Comparison of ENCODE assay signal across 9 mouse cellular contexts in the genomic region with DNA sequence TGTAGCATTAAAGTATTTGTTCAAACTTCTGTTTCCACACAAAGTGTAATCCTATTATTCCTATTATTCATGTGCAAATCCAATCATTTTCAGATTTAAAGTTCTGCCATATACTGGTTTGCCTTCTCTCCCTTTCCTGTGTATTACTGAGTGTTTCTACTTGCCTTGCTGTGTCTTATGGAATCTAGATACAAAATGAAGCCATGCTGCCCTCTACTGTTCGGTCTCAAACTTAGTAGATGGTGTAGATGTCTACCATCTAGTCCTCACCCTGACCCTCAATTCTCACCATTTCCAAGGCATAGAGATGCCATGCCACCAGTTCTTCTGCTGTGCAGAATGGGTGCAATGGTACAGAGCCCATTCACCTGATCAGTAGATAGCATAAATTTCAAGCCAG. TPM values are rescaled to one million over a fixed set of nuclear protein-coding genes. Genes with fewer than 3 reads are reported as not detected.
DNase-seq lines count a peak whose midpoint lies in the region; ATAC-seq and TF ChIP-seq lines count a peak whose summit lies in the region.
"Had no signal": no experiment of that assay in that cellular context is flagged by ENCODE, and none has a peak within 500 bp of the region (broad histone marks: within the 10 kb centered on the region; RNA-seq: fewer than 3 reads in every experiment).

No protein-coding gene starts in this region.

- no peak overlapping the region for H3K4me3 ChIP-seq in hindbrain, embryonic 11.5 days (ENCODE audit: low read depth, low read length)
- no peak overlapping the region for H3K4me3 ChIP-seq in hindbrain, embryonic 10.5 days
- H3K4me3 ChIP-seq in hindbrain, postnatal 0 days (ENCODE audit: low read length) = no peak overlapping the region
- no peak overlapping the region for H3K4me3 ChIP-seq in stomach, postnatal 0 days (ENCODE audit: low read depth, low read length)

- DNase-seq in hindbrain, embryonic 11.5 days (ENCODE audit: low spot score) = peak; percentile 9
- DNase-seq in hindbrain, embryonic 10.5 days (ENCODE audit: low spot score) = no peak
- DNase-seq in MEL-GATA-1-ER (ENCODE audit: extremely low read depth, low read depth) = peak; percentile 5
- peak; percentile 60 for DNase-seq in cerebellum, adult 9-10 months
- DNase-seq in hindbrain, postnatal 0 days (ENCODE audit: low spot score) = peak; percentile 81
- DNase-seq in lung, postnatal 14 days = peak; percentile 58
- no peak for DNase-seq in stomach, postnatal 0 days (ENCODE audit: low spot score)
- DNase-seq in yolk sac, embryonic 10.5 days (ENCODE audit: low spot score) = no peak

- H3K36me3 ChIP-seq in hindbrain, embryonic 11.5 days (ENCODE audit: control insufficient read depth, insufficient read depth, low read length) = no peaks in the 10 kb centered on the region
- H3K36me3 ChIP-seq in hindbrain, embryonic 10.5 days = no peaks in the 10 kb centered on the region
- no peaks in the 10 kb centered on the region for H3K36me3 ChIP-seq in hindbrain, postnatal 0 days (ENCODE audit: insufficient read depth, low read length)
- no peaks in the 10 kb centered on the region for H3K36me3 ChIP-seq in stomach, postnatal 0 days (ENCODE audit: control insufficient read depth, insufficient read depth, low read length)

- TF ChIP-seq EP300 in stomach, postnatal 0 days (optimal IDR thresholded peaks at IDR 0.05) = no peak

- H3K9ac ChIP-seq in hindbrain, embryonic 11.5 days (ENCODE audit: low read depth, low read length) = no peak overlapping the region
- H3K9ac ChIP-seq in hindbrain, postnatal 0 days (replicated peaks; ENCODE audit: low read length) = no peak overlapping the region
- H3K9ac ChIP-seq in stomach, postnatal 0 days (ENCODE audit: low read length) = no peak overlapping the region

- no peak overlapping the region for H3K4me2 ChIP-seq in hindbrain, embryonic 11.5 days (replicated peaks; ENCODE audit: low read depth, low read length)
- H3K4me2 ChIP-seq in hindbrain, postnatal 0 days (ENCODE audit: low read depth, low read length) = no peak overlapping the region
- H3K4me2 ChIP-seq in stomach, postnatal 0 days (replicated peaks; ENCODE audit: low read depth) = no peak overlapping the region

- H3K4me1 ChIP-seq in hindbrain, embryonic 11.5 days (replicated peaks; ENCODE audit: control insufficient read depth, insufficient read depth, low read length) = no peaks in the 10 kb centered on the region
- H3K4me1 ChIP-seq in hindbrain, embryonic 10.5 days (replicated peaks) = no peaks in the 10 kb centered on the region
- no peaks in the 10 kb centered on the region for H3K4me1 ChIP-seq in hindbrain, postnatal 0 days (ENCODE audit: insufficient read depth, low read length)
- H3K4me1 ChIP-seq in stomach, postnatal 0 days (replicated peaks; ENCODE audit: control insufficient read depth, insufficient read depth) = no peaks in the 10 kb centered on the region

- 45% methylated on average over 1 of the region's 1 CpGs for WGBS in hindbrain, embryonic 11.5 days
- 35% methylated on average over 1 of the region's 1 CpGs for WGBS in hindbrain, embryonic 10.5 days
- 37% methylated on average over 1 of the region's 1 CpGs for WGBS in hindbrain, postnatal 0 days
- whole genome bisulfite sequencing in stomach, postnatal 0 days = 27% methylated on average over 1 of the region's 1 CpGs

- 0 out of 2 replicates have a peak, but pooled peaks have one; percentile 22 for ATAC-seq in hindbrain, embryonic 11.5 days (ENCODE audit: low FRiP score)
- peak; percentile 79; the same call in 1 of the 2 replicates for ATAC-seq in hindbrain, postnatal 0 days
- no peak for ATAC-seq in stomach, postnatal 0 days (ENCODE audit: low FRiP score, low TSS enrichment)

- no peaks in the 10 kb centered on the region for H3K27me3 ChIP-seq in hindbrain, embryonic 11.5 days (ENCODE audit: control insufficient read depth, insufficient read depth, low read length)
- no peaks in the 10 kb centered on the region for H3K27me3 ChIP-seq in hindbrain, embryonic 10.5 days (ENCODE audit: insufficient read depth, poor library complexity, severe bottlenecking)
- H3K27me3 ChIP-seq in hindbrain, postnatal 0 days (ENCODE audit: insufficient read depth, low read length) = no peaks in the 10 kb centered on the region
- H3K27me3 ChIP-seq in stomach, postnatal 0 days (ENCODE audit: control insufficient read depth, insufficient read depth, low read length) = no peaks in the 10 kb centered on the region

- TF ChIP-seq CTCF in hindbrain, postnatal 0 days (IDR thresholded peaks at IDR 0.05; ENCODE audit: low read depth) = peak; percentile 67
- TF ChIP-seq CTCF in stomach, postnatal 0 days (IDR thresholded peaks at IDR 0.05; ENCODE audit: low read depth) = peak; percentile 68

- H3K27ac ChIP-seq in hindbrain, embryonic 11.5 days (ENCODE audit: low read depth, low read length) = no peak overlapping the region
- H3K27ac ChIP-seq in hindbrain, embryonic 10.5 days = no peak overlapping the region
- no peak overlapping the region for H3K27ac ChIP-seq in hindbrain, postnatal 0 days
- no peak overlapping the region for H3K27ac ChIP-seq in stomach, postnatal 0 days (replicated peaks)

- H3K9me3 ChIP-seq in hindbrain, embryonic 11.5 days (ENCODE audit: control insufficient read depth, low read length) = no peaks in the 10 kb centered on the region
- no peaks in the 10 kb centered on the region for H3K9me3 ChIP-seq in hindbrain, embryonic 10.5 days
- no peaks in the 10 kb centered on the region for H3K9me3 ChIP-seq in hindbrain, postnatal 0 days (ENCODE audit: low read length)
- no peaks in the 10 kb centered on the region for H3K9me3 ChIP-seq in stomach, postnatal 0 days (ENCODE audit: control insufficient read depth, low read length)

RNA-seq across cellular contexts. Expression of a gene that starts 4.7 kb away (rescaled TPM):
- 0.76 and 1.0 TPM in 2 replicates for polyA plus RNA-seq in hindbrain, embryonic 11.5 days (2014; fragmentation: Nextera tagmentation; extraction: Ambion mirVana)
- 0.24 and 0.90 TPM in 2 replicates for polyA plus RNA-seq in hindbrain, embryonic 10.5 days (2016; fragmentation: Nextera tagmentation; extraction: Ambion mirVana)
- 1.4 and 2.2 TPM in 2 replicates for total RNA-seq in hindbrain, postnatal 0 days (2014; rRNA removed)
- polyA plus RNA-seq in hindbrain, postnatal 0 days (2015; fragmentation: Nextera tagmentation; extraction: Ambion mirVana) = 2.4 and 3.4 TPM in 2 replicates
- polyA plus RNA-seq in stomach, postnatal 0 days (2015; fragmentation: Nextera tagmentation; extraction: Ambion mirVana) = 40.8 and 52.6 TPM in 2 replicates
- polyA plus RNA-seq: spleen, adult 2 months had no signal

RNA-seq across cellular contexts. Expression of a gene that starts 40.8 kb away (rescaled TPM):
- 2.0 and 2.7 TPM in 2 replicates for polyA plus RNA-seq in hindbrain, embryonic 11.5 days (2014; fragmentation: Nextera tagmentation; extraction: Ambion mirVana)
- 1.5 and 2.2 TPM in 2 replicates for polyA plus RNA-seq in hindbrain, embryonic 10.5 days (2016; fragmentation: Nextera tagmentation; extraction: Ambion mirVana)
- total RNA-seq in hindbrain, postnatal 0 days (2014; rRNA removed) = 0.43 and 0.89 TPM in 2 replicates
- polyA plus RNA-seq in hindbrain, postnatal 0 days (2015; fragmentation: Nextera tagmentation; extraction: Ambion mirVana) = 0.91 and 1.0 TPM in 2 replicates
- polyA plus RNA-seq in stomach, postnatal 0 days (2015; fragmentation: Nextera tagmentation; extraction: Ambion mirVana) = 2.4 and 2.6 TPM in 2 replicates

Comparison
In these comparisons a context has a peak if more than half of its experiments do, and no peak if none do; other contexts are left out.
1. DNase-seq: peak in hindbrain, embryonic 11.5 days (single experiment), MEL-GATA-1-ER (single experiment), cerebellum, adult 9-10 months (single experiment), hindbrain, postnatal 0 days (single experiment) and lung, postnatal 14 days (single experiment); none in hindbrain, embryonic 10.5 days (single experiment), stomach, postnatal 0 days (single experiment) and yolk sac, embryonic 10.5 days (single experiment).